Mouse (Mus musculus) C2C12 (cell line): ENCODE measurements around the gene Fam222a. TPM values are rescaled to one million over a fixed set of nuclear protein-coding genes. Genes with fewer than 3 reads are reported as not detected.

Experiments
- H3K27me3 ChIP-seq: one replicate; pipeline ENCODE4 v1.6.1; 2011; ENCODE audit not compliant: control insufficient read depth, insufficient read depth, insufficient read length
- H3K36me3 ChIP-seq: one replicate; pipeline ENCODE4 v1.6.1; 2011; ENCODE audit not compliant: control insufficient read depth, insufficient read depth
- H3K4me3 ChIP-seq: one replicate; pipeline ENCODE4 v1.5.1; 2011; ENCODE audit warnings: mild to moderate bottlenecking, control low read depth; ENCODE audit not compliant: poor library complexity, insufficient read depth, severe bottlenecking
- H3K79me2 ChIP-seq: one replicate; pipeline ENCODE4 v1.6.1; 2011; ENCODE audit not compliant: control insufficient read depth, insufficient read depth
- H3K79me3 ChIP-seq: one replicate; pipeline ENCODE4 v1.6.1; 2011; ENCODE audit warnings: low read depth, control low read depth
- H3ac ChIP-seq: one replicate; pipeline ENCODE3; 2011; ENCODE audit warnings: low read depth; ENCODE audit not compliant: control insufficient read depth, insufficient read length
- CEBPB ChIP-seq: IDR thresholded peaks from one replicate; pipeline ENCODE4 v1.6.1; 2011; ENCODE audit warnings: low read depth, mild to moderate bottlenecking, control low read depth, moderate library complexity
- CTCF ChIP-seq: IDR thresholded peaks from one replicate; pipeline ENCODE4 v1.5.1; 2011; ENCODE audit not compliant: control insufficient read depth, insufficient read depth, insufficient read length
- FOSL1 ChIP-seq: IDR thresholded peaks from one replicate; pipeline ENCODE4 v1.8.0; 2011; ENCODE audit warnings: mild to moderate bottlenecking, low read length; ENCODE audit not compliant: poor library complexity, insufficient read depth, severe bottlenecking
- MAX ChIP-seq: IDR thresholded peaks from one replicate; pipeline ENCODE4 v1.6.1; 2011; ENCODE audit warnings: mild to moderate bottlenecking, control low read depth
- MYOD1 ChIP-seq: IDR thresholded peaks from one replicate; pipeline ENCODE4 v1.6.1; 2011; ENCODE audit warnings: low read depth; ENCODE audit not compliant: control insufficient read depth, insufficient read length
- MYOG ChIP-seq: IDR thresholded peaks from one replicate; pipeline ENCODE4 v1.6.1; 2011; ENCODE audit not compliant: control insufficient read depth, insufficient read length; ENCODE audit errors: extremely low read depth
- USF1 ChIP-seq: IDR thresholded peaks from one replicate; pipeline ENCODE4 v1.6.1; 2011; ENCODE audit warnings: low read depth, mild to moderate bottlenecking, control low read depth, moderate library complexity
- polyA plus RNA-seq: library from polyadenylated mRNA; unstranded; fragments of >200 nt; fragmentation: generic; extraction: Trizol; gene quantifications from one replicate; pipeline ENCODE4 v1.2.1, GENCODE M21; 2012; ENCODE audit warnings: missing spikeins

Gene Fam222a
- polyA plus RNA-seq, 1 experiment: 0.06 TPM

- peaks cover 80% of the 10 kb centered on the region for H3K27me3 ChIP-seq
Measured at GRCm38 (mm10) chr5:114593161-114593821, 25.5 kb downstream of the Fam222a start.

GRCm38 (mm10) chr5:114593949-114594348 lies 26.1 kb downstream of the Fam222a start:
- H3K79me2 ChIP-seq: no peaks in the 10 kb centered on the region
- no peak overlapping the region for H3ac ChIP-seq
- peaks cover 84% of the 10 kb centered on the region for H3K27me3 ChIP-seq
- H3K4me3 ChIP-seq: no peak overlapping the region
- TF ChIP-seq USF1 (no peak), MAX (no peak), CTCF (no peak), FOSL1 (no peak), CEBPB (no peak), MYOG (no peak), MYOD1 (no peak)
- no peaks in the 10 kb centered on the region for H3K36me3 ChIP-seq
- H3K79me3 ChIP-seq: no peaks in the 10 kb centered on the region

More at GRCm38 (mm10) chr5:114593161-114593821, 25.5 kb downstream of the Fam222a start:
- TF ChIP-seq USF1 (no peak), MYOD1 (no peak), MYOG (no peak), CTCF (no peak), FOSL1 (no peak), MAX (no peak), CEBPB (no peak)
- no peak overlapping the region for H3ac ChIP-seq
- H3K79me2 ChIP-seq: no peaks in the 10 kb centered on the region
- H3K4me3 ChIP-seq: no peak overlapping the region
- H3K36me3 ChIP-seq: no peaks in the 10 kb centered on the region
- no peaks in the 10 kb centered on the region for H3K79me3 ChIP-seq

DNA sequence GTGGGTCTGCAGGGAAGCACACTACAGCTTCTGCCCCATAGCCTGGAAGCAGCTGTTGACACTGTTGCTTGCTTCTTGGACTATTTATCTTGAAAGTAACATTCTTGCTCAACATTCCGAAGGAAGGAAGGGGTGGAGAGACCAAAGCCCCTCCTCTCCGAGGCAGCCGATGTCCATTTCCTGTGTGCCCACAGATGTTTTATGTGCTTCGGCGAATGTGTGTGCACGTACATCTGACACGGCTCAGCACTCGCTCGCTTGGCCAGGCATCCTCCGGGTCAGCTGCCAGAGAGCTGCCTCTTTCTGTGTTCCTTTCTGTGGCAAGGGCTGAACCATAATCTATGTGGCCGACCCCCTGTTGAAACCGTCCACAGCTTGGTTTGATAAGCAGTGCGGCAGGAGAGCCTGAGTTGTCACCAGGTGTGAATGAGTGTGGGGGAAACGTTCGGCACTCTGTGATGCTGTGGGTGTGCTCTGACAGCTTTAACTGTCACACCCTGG lies 27.0 kb downstream of the Fam222a start:
- Histone ChIP-seq H3K79me2 (no peaks in the 10 kb centered on the region), H3K36me3 (no peaks in the 10 kb centered on the region), H3ac (no peak overlapping the region), H3K4me3 (no peak overlapping the region), H3K79me3 (no peaks in the 10 kb centered on the region), H3K27me3 (peaks cover 86% of the 10 kb centered on the region)
- TF ChIP-seq FOSL1: no peak
- TF ChIP-seq MAX: no peak
- TF ChIP-seq CEBPB: no peak
- TF ChIP-seq CTCF: no peak
- TF ChIP-seq MYOG: no peak
- TF ChIP-seq MYOD1: no peak
- no peak for TF ChIP-seq USF1

GRCm38 (mm10) chr5:114596604-114597003 lies 28.8 kb downstream of the Fam222a start:
- Histone ChIP-seq H3K79me3 (no peaks in the 10 kb centered on the region), H3K27me3 (peaks cover 83% of the 10 kb centered on the region), H3K79me2 (no peaks in the 10 kb centered on the region), H3K36me3 (no peaks in the 10 kb centered on the region), H3K4me3 (no peak overlapping the region), H3ac (no peak overlapping the region)
- TF ChIP-seq CTCF: no peak
- TF ChIP-seq USF1: no peak
- TF ChIP-seq MYOG: no peak
- TF ChIP-seq FOSL1: no peak
- no peak for TF ChIP-seq MYOD1
- TF ChIP-seq CEBPB: no peak
- TF ChIP-seq MAX: no peak

DNA sequence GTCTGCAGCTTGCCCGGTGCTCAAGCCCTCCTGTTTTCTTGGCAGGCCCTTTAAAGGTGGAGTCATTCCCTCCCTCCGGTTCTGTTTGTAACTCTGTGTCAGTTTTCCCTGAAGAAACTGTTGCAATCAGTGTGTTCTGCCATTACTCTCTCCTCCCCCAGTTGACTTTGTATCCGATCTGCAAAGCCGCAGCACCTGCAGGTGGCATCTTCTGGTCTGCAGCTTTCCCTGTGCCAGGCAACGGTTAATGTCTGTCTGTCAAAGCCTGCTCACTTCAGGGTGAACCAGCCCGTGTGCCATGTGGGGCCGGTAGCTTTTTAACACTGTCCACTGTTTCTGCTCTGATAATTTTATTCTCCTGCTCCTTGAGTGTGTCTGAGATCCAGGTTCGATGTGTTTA lies 29.4 kb downstream of the Fam222a start:
- no peaks in the 10 kb centered on the region for H3K79me3 ChIP-seq
- TF ChIP-seq CEBPB (no peak), MAX (no peak), MYOG (no peak), MYOD1 (no peak), USF1 (no peak), FOSL1 (no peak), CTCF (no peak)

GRCm38 (mm10) chr5:114597652-114598051 lies 29.8 kb downstream of the Fam222a start:
- H3K79me2 ChIP-seq: no peaks in the 10 kb centered on the region

More for the DNA sequence above, 29.4 kb downstream of the Fam222a start:
- no peak overlapping the region for H3K4me3 ChIP-seq
- H3ac ChIP-seq: no peak overlapping the region
- no peaks in the 10 kb centered on the region for H3K36me3 ChIP-seq
- peaks cover 83% of the 10 kb centered on the region for H3K27me3 ChIP-seq
- no peaks in the 10 kb centered on the region for H3K79me2 ChIP-seq

More at GRCm38 (mm10) chr5:114597652-114598051, 29.8 kb downstream of the Fam222a start:
- no peaks in the 10 kb centered on the region for H3K36me3 ChIP-seq
- TF ChIP-seq FOSL1 (no peak), CTCF (no peak), USF1 (no peak), MYOD1 (no peak), CEBPB (no peak), MYOG (no peak)
- no peak overlapping the region for H3ac ChIP-seq
- H3K4me3 ChIP-seq: no peak overlapping the region
- no peaks in the 10 kb centered on the region for H3K79me3 ChIP-seq
- peaks cover 84% of the 10 kb centered on the region for H3K27me3 ChIP-seq
